Mouse (Mus musculus): Measurements from ENCODE around the gene Gm5294.

The Gm5294 gene

GRCm38 (mm10) chr5:138819780-138820179, at the start of gene Gm5294:
Gene Gm5294 (plus strand): TSS chr5:138820080.
- no peak for DNase-seq (ENCODE audit: low spot score)

GRCm38 (mm10) chr5:138775096-138775495, 44.8 kb upstream of the Gm5294 start:
- no peak for DNase-seq (ENCODE audit: low spot score)

- DNase-seq (ENCODE audit: low spot score), result no peak
These were observed 43.5 kb upstream of the Gm5294 start for GRCm38 (mm10) chr5:138776346-138776745.

GRCm38 (mm10) chr5:138778731-138779463, 41.0 kb upstream of the Gm5294 start:
- DNase-seq (ENCODE audit: low spot score), result no peak

GRCm38 (mm10) chr5:138779655-138780054, 40.2 kb upstream of the Gm5294 start:
- no peak for DNase-seq (ENCODE audit: low spot score)

GRCm38 (mm10) chr5:138782697-138783096, 37.2 kb upstream of the Gm5294 start:
- DNase-seq (ENCODE audit: low spot score), result no peak

- DNase-seq (ENCODE audit: low spot score), result no peak
These were observed 36.7 kb upstream of the Gm5294 start for GRCm38 (mm10) chr5:138783181-138783580.

GRCm38 (mm10) chr5:138785986-138786515, 33.8 kb upstream of the Gm5294 start:
- DNase-seq (ENCODE audit: low spot score), result no peak

- DNase-seq (ENCODE audit: low spot score), result no peak
These were observed 32.2 kb upstream of the Gm5294 start for GRCm38 (mm10) chr5:138787648-138788047.

- DNase-seq (ENCODE audit: low spot score), result no peak
These were observed 31.2 kb upstream of the Gm5294 start for GRCm38 (mm10) chr5:138788481-138789211.

GRCm38 (mm10) chr5:138790954-138791480, 28.9 kb upstream of the Gm5294 start:
- no peak for DNase-seq (ENCODE audit: low spot score)

GRCm38 (mm10) chr5:138801588-138802116, 18.2 kb upstream of the Gm5294 start:
- no peak for DNase-seq (ENCODE audit: low spot score)

- no peak for DNase-seq (ENCODE audit: low spot score)
These were observed 15.6 kb upstream of the Gm5294 start for GRCm38 (mm10) chr5:138804286-138804685.

GRCm38 (mm10) chr5:138809767-138810166, 10.1 kb upstream of the Gm5294 start:
- DNase-seq (ENCODE audit: low spot score), result no peak

- no peak for DNase-seq (ENCODE audit: low spot score)
These were observed 945 bp downstream of the Gm5294 start for GRCm38 (mm10) chr5:138820717-138821332.

GRCm38 (mm10) chr5:138825090-138825489, 5.2 kb downstream of the Gm5294 start:
- DNase-seq (ENCODE audit: low spot score), result no peak

- no peak for DNase-seq (ENCODE audit: low spot score)
These were observed 13.5 kb downstream of the Gm5294 start for GRCm38 (mm10) chr5:138833406-138833805.

- DNase-seq (ENCODE audit: low spot score), result no peak
These were observed 15.0 kb downstream of the Gm5294 start for GRCm38 (mm10) chr5:138834910-138835309.

- DNase-seq (ENCODE audit: low spot score), result no peak
These were observed 21.1 kb downstream of the Gm5294 start for GRCm38 (mm10) chr5:138840981-138841380.

- no peak for DNase-seq (ENCODE audit: low spot score)
These were observed 23.4 kb downstream of the Gm5294 start for GRCm38 (mm10) chr5:138843168-138843824.

GRCm38 (mm10) chr5:138846506-138846905, 26.6 kb downstream of the Gm5294 start:
- no peak for DNase-seq (ENCODE audit: low spot score)

GRCm38 (mm10) chr5:138848102-138848501, 28.2 kb downstream of the Gm5294 start:
- DNase-seq (ENCODE audit: low spot score), result peak; percentile 79
